Mouse (Mus musculus): ENCODE data around the gene Pard3. TPM values are rescaled to one million over a fixed set of nuclear protein-coding genes. Genes with fewer than 3 reads are reported as not detected.

Pard3 gene
- total RNA-seq, 4 experiments from 2014 or later = 27.5 to 30.3 (median 30.2) TPM

DNA sequence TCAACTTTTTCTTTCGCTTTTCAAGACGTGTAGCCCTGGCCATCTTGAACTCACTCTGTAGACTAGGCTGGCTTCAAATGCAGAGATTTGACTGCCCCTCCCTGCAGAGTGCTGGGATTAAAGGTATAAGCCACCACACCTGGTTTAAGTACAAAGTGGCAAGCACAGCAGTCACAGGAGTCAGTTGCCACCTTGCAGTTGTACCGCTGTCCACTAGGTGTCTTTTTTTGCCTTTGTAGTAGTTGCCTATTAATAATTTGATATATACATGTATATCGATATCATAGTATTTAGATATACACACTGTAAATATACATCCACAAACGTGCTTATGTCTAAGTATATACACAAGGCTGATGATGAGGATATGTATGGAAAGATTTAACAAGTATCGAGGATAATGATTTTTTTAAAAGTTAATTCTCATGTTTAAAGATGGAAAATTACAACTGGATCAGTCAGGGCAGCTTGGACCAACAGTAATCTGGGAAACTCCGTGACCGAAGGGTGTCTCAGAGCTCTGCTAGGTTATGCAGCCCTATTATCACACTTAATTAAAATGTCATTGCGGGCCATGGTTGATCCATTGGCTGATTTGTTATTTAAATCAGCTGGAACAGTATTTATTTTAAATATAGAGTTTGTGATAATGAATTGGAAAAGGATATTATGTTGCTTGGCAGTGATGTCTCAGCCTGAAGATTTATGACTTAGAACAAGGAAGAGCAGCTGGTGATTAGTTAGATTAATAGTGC, 220.9 kb downstream of the Pard3 start:
- DNase-seq (ENCODE audit: low spot score in 2 of 2) = no peak

DNA sequence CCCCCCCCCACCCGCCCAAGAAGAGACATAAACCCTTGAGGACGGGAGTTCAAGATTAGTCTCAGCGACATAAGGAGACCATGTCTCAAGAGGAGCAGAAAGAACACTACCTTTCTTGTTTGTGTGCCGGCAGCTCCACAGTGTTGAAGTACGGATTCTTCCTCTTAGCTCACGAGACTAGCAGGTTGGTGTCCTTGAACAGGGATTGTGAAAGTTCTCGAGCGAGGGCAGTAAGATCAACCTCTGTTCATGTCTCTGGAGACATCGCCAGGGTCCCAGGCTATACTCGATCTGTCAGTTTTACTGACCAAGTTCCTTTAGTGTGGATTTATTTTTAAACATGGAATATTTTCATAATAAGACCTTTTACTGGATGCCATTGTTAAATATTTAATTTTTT, 224.1 kb downstream of the Pard3 start:
- no peak for DNase-seq (ENCODE audit: low spot score in 2 of 2)

DNA sequence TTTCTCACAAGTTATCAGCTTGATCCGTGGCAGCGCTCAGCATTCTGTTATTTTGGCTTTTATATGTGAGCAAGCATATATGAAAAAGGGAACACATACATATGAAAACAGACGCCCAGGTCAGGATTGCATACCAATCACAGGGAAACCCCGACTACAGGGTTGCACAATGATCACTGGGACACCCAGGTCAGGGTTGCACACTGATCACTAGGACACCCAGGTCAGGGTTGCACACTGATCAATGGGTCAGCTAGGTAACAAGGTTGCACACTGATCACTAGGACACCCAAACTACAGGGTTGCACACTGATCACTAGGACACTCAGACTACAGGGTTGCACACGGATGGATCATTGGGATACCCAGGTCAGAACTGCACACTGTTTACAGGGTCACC, 228.6 kb downstream of the Pard3 start:
- no peak for DNase-seq (ENCODE audit: low spot score in 2 of 2)

DNA sequence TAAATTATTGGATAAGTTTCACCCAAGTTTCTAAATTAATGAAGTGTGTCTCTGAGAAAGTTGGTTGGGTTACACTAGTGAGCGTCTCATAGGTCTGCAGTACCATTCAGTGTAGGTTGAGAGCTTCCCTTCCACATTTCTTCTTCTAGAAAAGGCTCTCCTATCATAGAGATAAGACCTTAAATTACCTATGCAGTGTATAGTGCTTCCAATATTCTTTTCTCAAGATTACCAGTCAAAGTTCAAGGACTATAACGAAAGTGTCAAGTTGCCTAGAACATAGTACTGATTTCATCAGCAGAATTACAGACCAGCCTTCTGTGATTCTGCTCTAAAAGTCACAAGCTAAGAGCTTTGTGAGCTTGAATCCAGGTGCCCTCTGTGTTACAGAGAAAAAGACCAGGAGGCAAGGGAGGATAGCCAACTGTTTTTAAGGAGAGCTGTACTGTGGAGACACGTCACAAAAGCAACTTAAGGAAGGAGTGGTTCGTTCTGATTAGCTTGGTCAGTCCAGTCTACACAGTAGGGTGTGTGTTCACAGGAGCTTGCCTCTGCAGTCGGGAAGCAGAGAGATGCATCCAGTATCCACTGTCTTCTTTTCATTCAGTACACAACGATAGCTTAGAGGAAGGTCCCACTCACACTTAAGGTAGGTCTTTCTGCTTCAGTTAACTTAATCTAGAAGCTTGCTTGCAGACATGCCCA, 229.5 kb downstream of the Pard3 start:
- no peak for DNase-seq (ENCODE audit: low spot score in 2 of 2)

DNA sequence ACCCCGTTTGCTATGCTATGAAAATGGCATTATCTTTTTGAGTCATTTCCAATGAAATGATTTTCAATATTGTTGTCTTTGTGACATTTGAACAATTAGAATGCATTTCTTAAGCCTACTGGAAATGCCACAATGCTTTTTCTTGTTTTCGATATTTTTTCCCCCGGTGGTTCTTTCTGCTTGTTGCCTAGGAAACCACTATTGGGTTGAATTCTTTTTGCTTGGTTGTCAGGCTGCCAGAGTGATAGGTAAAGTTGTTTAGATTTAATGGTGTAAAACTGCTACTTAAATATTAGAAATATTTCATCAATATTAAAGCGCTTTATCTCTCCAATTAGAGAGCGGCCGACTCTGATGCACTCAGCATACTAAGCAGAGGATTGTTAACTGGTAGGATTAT, 230.4 kb downstream of the Pard3 start:
- no peak for DNase-seq (ENCODE audit: low spot score in 2 of 2)

DNA sequence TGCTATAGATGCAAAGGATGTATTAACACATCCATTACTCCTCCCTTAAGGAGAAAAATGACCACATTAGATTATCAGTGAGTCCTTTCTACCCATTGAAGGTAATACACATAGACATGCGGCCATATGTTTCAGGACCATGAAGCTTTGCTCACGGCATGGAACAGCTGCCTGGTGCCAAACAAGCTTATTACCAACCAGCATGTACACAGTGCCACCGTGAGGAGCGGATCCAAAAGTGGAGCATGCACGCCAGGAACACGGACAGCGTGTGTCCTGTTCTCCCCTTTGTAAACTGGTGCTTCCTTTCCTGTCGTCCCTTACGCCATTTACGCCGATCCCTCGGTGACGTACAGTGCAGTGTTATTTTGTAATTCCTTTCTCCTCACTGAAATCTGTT, 232.2 kb downstream of the Pard3 start:
- DNase-seq (ENCODE audit: low spot score in 2 of 2) = no peak

DNA sequence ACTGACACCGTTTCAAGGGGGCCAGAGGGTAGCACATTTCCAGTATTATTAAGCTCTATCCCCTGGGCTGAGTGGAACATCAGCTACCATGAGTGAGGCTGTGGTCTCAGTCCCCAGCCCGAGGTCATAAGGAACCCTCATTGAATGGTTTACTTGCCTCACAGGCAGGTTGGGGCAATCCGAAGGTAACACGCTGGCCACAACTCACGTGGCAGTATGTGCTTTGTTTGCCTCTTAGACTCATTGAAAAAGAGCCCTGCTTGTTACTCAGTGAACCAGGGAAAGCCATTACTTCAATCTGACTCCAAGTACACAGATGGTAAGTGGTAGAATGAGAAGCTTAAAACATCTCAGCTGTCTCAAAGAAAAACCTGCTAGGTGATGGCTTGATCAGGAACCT, 236.8 kb downstream of the Pard3 start:
- no peak for DNase-seq (ENCODE audit: low spot score in 2 of 2)

DNA sequence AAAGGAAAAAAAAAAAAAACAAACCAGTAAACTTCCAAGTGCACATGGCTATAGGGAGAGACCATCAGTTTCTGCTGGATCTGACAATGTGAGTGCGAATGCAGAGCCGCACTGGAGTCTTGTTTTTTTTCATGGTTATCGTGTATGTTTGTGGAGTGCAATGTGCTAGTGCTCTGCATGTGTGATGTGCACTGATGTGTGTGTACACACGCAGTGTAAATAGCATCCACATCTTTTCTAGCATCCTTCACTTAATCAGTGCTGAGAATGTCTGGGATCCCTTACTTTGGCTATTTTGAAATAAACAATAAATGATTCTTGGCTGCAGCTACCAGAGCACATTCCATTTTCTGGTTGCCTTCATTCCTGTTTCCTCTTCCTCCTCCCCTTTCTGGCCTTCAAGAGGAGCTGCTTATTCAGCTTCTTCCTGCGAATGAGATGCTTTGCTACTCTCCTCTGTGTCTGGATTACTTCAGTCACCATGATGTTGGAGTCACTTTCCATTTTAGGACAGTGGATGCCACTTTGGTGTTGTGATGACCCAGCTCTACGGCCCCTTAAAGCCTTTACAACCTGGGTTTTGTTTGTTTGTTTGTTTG, 239.3 kb downstream of the Pard3 start:
- DNase-seq (ENCODE audit: low spot score in 2 of 2) = no peak

DNA sequence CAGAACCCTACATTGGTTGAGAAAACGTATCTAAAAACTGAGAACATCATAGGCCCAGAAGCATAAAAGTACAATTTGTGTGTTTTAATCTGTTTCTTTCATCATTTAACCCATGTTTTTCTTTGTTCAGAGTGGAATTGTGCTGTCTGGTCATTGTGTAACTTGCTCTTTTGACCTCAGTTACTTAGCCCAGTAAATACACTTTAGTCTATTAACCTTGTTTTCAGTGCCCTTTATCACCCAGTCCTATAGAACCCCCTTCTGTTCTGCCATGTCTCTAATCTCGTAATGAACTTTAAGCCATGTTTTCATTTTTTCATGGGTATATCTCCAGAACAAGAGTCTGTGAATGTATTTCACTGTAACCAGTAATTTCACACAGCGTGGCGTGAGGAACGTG, 243.3 kb downstream of the Pard3 start:
- DNase-seq (ENCODE audit: low spot score in 2 of 2) = no peak

DNA sequence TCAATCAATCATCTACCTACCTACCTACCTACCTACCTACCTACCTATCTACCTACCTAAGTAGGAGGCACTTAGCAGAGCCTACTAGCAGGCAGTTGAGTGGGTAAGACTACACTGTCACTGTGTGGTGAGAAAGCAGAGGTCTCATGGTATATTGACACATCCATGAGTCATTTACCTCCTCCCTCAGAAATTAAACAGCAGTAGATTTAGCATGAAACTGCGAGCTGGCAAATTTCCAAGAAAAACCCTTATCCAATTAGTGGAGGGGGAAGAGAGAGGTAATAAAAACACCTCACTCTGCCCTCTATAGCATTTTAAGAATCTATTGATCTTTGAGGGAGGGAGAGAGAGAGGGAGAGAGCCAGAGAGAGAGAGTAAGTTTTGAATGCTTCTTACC, 245.7 kb downstream of the Pard3 start:
- DNase-seq (ENCODE audit: low spot score in 2 of 2) = no peak

DNA sequence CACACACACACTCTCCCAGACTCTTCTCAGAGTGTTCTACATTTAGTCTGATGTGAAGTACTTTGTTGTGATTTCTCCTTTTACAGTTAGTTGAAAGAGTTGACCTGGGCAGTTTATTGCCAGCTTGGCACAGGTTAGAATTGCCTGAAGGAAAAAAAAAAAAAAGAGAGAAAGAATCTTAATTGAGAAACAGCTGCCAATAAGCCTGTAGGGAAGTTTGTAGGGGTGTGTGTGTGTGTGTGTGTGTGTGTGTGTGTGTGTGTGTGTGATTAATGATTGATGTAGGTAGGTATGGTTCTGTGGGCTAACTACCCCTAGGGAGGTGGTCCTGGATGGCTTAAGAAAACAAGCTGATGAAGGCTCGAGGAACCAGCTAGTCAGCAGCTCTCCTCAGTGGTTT, 252.1 kb downstream of the Pard3 start:
- no peak for DNase-seq (ENCODE audit: low spot score in 2 of 2)

DNA sequence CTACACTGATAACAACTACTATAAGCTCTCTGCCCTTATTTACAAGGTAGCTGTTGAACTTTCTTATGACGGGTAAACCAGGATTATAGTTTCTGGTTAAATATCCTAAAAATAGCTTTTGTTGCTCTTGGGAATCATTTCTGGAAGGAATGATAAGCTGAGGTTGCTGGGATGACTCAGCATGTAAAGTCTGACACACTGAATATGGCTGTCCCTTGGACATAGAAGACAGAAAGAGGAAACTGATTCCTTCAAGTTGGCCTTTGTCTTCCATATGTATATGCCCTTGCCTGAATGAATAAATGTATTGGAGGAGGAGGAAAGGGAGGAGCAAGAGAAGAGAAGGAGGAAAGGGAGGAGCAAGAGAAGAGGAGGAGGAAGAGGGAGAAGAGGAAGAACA, 254.2 kb downstream of the Pard3 start:
- no peak for DNase-seq (ENCODE audit: low spot score in 2 of 2)

DNA sequence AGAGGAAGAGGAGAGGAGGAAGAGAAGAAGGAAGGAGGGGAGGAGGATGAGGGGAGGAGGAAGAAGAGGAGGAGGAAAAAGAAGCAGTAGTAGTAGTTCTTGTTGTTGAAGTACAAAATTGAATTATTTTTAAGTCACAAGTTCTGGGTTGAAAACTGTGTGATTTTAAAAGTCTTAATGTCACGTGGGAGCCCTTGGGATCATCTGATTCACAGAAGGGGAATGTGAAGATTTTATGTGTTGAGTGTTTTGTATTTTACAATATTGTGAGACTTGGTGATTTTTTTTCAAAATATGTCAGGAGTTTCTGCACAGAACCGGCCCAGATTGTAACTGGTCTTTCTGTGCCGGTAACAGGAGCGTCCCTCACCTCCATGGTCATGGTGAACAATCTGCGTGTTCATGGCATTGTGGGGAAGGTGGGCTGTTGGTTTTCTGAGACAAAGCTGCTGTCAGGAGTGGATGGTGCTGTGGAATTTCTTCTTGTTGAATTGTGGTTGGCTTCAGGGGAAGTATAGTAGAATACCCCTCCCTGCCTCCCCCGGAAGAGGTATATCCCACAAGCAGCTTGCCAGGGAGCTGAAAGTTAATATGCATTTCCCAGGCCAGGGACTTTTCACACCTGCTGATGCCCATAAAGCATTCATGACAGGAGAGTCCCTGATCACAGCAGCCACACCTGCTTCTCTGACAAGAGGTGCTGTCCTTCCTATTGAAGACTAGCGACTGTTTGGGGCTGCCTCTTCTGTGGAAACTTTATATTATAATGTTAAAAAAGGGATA, 254.9 kb downstream of the Pard3 start:
- DNase-seq (ENCODE audit: low spot score in 2 of 2) = peak; percentile 17 to 42

DNA sequence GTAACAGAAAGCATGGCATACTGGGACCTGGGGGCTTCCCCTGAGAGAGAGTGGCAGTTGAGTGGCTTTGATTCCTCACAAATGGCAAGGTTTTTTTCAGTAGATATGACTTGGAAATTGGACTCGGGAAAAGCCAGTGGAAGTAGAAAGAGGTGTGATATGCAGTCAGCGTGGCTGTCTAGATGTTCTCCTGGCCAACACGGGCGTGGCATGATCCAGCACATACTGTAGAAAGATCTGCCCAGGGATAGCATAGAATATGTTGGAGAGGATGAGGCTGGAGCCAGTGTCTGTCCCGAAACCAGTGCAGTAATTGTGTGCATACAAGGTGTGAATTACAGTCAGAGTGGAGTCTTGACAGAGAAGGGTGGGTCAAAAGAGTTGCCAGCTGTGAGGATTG, 257.2 kb downstream of the Pard3 start:
- no peak for DNase-seq (ENCODE audit: low spot score in 2 of 2)

DNA sequence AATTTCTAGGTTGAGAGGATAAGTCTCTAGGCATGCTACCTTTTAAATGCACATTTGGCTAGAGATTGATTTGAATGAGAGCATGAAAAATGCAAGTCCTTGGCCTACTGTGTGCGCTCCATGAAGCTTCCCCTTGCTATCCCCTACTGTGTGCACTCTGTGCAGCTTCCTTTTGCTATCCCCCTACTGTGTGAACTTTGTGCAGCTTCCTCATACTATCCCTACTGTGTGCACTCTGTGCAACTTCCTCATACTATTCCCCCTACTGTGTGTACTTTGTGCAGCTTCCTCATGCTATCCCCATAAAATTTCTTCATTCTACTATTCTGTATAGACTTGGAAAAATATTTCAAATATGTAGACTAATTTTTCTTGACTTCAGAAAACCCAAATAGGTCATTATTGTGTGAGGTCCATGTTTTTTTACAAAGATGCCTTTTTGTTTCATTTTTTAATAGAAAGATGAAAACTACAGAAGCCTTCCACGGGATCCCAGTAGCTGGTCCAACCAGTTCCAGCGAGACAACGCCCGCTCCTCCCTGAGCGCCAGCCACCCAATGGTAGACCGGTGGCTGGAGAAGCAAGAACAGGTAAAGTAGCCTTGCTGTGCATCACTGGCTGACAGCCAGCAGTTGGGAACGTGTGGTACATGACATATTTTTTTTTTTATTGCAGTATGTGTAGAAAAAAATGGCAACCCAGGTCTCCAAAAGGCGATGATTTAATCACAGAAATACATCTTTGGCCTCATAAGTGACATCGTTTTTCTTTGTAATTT, 260.1 kb downstream of the Pard3 start:
- no peak for DNase-seq (ENCODE audit: low spot score in 2 of 2)

DNA sequence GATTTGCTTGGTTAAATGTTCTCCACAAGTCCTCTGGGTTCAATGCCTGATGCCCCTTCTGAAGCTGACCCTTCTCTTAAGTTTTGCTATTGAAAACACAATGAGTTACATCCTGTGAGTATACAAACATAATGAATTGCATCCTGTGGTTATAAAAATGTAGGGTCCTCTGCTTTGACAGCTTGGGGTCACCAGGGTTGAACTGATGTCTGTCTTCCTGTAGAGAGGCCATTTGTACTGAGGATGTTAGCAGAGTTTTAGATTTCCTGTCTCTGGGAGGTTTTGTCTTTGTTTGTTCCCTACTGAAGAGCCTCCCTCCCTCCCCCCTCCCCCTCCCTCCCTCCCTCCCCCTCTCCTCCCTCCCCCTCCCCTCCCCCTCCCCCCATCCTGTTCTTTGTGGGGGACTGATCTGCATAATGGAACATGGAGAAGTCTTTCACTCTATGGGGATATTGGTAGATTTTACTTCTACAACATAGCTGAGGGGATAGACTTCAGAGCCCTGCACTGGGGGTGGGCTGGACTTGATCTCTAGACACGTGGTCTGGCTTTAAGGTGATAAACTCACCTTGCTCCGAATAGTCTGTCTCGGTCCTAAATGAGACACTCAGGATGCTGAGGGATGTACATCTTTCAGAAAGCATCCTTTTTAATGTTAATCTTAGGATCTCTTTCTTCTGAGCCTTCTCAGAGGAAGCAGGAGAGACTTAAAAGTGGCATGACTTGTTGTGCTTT, 261.3 kb downstream of the Pard3 start:
- no peak for DNase-seq (ENCODE audit: low spot score in 2 of 2)

DNA sequence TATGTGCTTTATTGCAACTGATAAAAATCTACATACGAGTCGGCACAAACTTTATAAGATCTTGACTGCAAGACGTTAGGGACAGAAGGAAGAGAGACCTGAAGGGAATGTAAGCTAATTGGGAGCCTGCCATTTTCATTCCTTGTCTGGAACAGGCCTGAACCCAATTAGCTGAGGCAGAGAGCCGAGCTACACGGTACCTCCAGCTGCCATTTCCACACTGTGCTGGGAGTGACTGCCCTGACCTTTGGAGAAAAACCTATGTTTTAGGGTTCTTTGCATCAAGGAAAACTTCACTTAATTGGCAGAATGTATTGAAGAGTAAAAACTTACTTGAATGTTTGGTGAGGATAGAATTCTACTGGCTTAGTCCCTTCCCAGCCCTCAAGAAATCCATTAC, 262.1 kb downstream of the Pard3 start:
- no peak for DNase-seq (ENCODE audit: low spot score in 2 of 2)

DNA sequence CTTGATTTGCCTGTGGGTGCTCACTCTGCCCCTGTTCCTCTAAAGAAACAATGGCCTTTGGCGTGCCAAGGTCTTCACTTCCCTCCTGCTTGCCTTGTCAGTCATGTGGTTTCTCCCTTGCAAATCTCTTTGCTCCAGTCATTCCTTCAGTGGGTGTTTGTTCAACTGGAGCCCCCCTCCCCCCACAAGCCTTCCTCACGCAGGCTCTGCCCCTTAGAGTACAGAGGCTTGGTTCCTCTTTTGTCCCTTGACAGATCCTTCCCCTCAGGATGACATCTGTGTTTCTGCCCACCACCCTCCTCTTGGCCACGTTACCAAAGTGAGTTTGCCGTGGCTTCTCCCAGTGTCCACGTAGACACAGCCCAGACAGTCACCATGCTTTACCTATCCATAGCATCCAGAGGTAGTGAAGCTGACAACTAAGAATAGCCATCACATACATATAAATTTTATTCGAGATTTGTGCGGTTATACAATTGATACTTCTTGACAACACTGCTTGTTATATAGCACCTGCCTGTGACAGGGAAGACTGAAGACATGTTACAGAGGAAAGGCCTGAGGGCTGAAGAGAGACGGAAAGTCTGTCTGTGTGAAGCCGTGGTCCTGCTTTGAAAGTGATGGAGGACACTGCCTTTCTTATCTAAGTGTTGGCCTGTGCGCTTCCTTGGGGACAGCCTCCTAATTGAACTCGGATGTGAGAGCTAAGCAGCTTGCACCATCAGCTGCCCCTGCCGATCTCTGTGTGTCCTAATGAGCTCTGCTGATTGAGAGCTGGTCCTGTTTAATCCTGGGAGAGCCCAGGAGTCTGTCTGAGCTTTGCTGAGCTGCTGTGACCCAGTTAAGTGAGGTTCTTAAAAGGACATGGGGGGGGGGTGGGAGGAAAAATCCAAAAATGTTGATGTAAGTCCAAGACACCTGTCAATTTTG, 266.8 kb downstream of the Pard3 start:
- DNase-seq (ENCODE audit: low spot score in 2 of 2) = peak in 1 of 2 experiments; percentile 11

DNA sequence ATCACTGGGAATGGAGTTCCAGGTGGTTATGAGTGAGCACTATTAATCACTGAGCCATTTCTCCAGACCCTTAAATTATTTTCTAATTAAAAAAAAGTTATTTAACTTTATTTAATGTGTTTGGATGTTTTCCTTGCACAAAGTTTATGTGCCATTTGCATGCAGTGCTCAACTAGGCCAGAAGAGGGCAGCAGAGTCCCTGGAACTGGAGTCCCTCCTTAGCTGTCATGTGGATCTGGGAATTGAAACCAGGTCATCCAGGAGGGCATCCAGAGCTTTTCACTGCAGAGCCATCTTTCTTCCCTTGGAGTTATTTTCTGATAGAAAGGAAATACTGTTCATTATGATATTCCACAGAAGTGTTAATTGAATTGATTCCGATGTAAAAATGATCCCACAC, 268.1 kb downstream of the Pard3 start:
- DNase-seq (ENCODE audit: low spot score in 2 of 2) = peak; percentile 30 to 43

All from gastrocnemius, adult 8-10 months (tissue).